Mouse (Mus musculus): ENCODE data around the gene Snx4. TPM values are rescaled to one million over a fixed set of nuclear protein-coding genes. Genes with fewer than 3 reads are reported as not detected.

Gene Snx4
- total RNA-seq, 2 experiments from 2014 or later: 12.6 to 12.7 TPM

DNA sequence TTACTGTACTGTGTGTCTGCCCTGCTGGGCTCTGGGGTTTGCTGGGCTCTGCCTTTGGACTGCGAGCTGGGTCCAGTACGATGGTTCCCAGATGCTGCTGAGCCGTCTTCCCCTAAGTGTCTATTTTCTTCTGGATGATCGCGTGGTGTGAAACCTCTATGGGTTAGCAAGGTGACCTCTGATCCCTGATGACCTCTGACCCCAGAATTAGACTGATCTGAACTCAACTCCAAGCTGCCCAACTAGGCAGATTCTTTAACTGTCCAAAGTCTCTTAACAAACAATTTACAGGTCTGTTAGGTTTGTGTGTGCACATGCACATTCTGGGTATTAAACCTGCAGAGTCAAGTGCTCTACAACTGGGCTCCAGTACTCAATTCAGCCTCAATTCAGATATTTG is 91.9 kb downstream of the Snx4 start:
- DNase-seq: no peak

DNA sequence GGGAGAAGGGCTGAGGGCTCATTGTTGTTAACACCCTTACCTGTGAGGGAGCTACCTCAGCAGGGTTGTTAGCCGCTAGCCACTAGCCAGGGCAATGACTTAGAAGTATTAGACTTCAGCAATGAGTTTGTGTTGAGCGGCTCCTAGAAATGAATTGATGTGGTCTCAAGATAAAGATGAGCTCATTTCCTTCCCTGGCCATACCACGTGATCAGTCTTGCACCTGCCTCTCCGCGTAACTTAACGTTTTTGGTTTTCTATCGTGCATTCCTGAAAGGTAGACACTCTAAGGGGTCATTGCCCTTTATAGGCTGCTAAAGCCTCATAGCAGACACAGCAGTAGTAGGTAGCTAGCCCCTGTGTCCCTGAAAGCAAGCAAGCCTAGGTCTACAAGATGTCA is 92.4 kb downstream of the Snx4 start:
- no peak for DNase-seq

DNA sequence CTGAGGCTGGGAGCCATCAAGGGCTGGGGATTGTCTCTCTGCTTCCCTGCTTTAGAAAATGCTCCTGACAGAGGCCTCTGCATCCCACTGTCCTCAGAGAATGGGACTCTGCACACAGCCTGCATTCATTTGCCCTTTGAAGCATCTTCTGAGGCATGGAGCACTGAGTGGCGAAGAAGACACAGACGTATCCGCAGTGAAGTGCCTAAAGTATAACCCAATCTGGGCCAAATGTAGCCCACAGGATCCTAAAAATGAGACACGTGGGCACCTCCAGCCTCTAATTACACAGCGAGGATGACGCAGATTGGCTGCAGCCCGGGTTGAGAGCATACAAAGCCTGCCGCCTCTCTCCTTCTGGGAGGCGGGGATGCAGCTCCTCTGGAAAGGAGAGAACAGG is 93.1 kb downstream of the Snx4 start:
- no peak for DNase-seq

DNA sequence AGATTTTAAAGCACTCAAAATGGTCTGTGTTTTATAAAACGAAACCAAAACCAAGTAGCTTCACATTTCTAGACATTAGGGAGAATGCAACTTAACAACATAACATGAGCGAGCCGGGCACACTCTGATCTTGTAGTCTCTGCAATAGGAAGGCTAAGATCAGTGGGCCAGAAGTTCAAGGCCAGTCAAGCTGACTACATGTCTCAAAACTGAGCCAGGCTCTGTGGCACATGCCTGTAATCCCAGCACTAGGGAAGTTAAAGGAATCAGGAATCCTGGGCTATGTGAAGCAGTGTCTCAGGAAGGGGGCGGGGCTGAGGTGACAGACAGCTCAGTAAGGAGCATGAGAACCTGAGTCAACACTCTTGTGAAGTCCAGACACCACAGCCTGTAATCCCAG is 93.6 kb downstream of the Snx4 start:
- DNase-seq: no peak

DNA sequence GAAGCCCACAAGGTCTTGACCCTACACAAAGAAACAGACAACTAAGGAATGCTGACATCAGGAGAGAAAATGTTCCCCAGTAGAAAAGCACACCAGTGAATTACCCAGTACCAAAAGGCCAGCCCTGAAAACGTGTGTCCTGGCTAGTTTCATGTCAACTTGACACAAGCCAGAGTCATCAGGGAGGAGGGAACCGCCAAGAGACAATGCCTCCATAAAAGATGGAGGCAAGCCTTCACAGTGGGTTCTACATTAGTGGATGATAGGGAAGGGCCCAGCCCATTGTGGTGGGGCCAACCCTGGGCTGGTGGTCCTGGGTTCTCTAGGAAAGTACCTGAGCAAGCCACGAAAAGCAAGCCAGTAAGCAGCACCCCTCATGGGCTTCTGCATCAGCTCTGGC is 95.1 kb downstream of the Snx4 start:
- DNase-seq: no peak

DNA sequence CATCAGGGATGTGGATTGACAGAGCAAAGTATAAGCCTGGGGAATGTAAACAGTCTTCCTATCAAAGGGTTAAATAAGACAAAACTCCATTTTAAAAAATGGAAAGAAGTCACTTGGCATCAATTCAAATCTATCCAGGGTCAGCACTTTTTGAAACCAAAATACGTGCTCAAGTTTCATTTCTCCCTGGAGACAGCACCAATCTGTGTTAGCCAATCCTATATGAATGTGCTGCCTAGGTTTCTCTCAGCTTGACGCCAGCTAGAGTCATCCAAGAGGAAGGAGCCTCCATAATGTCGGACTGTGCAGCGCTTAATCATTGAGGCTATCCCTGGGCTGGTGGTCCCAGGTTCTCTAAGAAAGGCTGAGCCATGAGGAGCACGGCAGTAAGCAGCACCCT is 95.9 kb downstream of the Snx4 start:
- DNase-seq: no peak

Other genes with a start within 250 kb of the Snx4 start
- gene Iqcg, start 195.2 kb upstream of the Snx4 start, total RNA-seq (2021): 1 to 10 TPM; 2.7 to 3.7 TPM
- gene Rpl35a, start 195.0 kb upstream of the Snx4 start, total RNA-seq (2021): 100 to 1,000 TPM; 203 to 249 TPM
- 1 to 10 TPM; 1.8 to 2.6 TPM for gene Lmln, start 188.9 kb upstream of the Snx4 start, total RNA-seq (2021)
- 10 to 100 TPM; 13.8 to 14.5 TPM for gene Osbpl11, start 66.4 kb upstream of the Snx4 start, total RNA-seq (2021)
- 10 to 100 TPM; 18.8 to 21.9 TPM for gene Zfp148, start 129.4 kb downstream of the Snx4 start, total RNA-seq (2021)